Mouse (Mus musculus) lung, embryonic 15.5 days (tissue): ENCODE results near the gene Med21. TPM values are rescaled to one million over a fixed set of nuclear protein-coding genes. Genes with fewer than 3 reads are reported as not detected.

Experiments used
- ATAC-seq: fragments of 200-750 bp; cut with Nextera tagmentation; 2 replicates; pipeline ENCODE4 v1.8.0; 2017; ENCODE audit warnings: moderate number of reproducible peaks, borderline replicate concordance; ENCODE audit not compliant: low FRiP score, low TSS enrichment; ENCODE audit errors: extremely low read depth
- H3K27ac ChIP-seq: fragments of 300-500 bp; sonication (generic); 2 replicates; pipeline ENCODE4 v1.5.1; 2015; ENCODE audit warnings: moderate library complexity, mild to moderate bottlenecking, inconsistent platforms
- H3K27me3 ChIP-seq: fragments of 300-500 bp; sonication (generic); 2 replicates; pipeline ENCODE4 v1.6.1; 2015; ENCODE audit warnings: inconsistent platforms
- H3K36me3 ChIP-seq: fragments of 300-500 bp; sonication (generic); 2 replicates; pipeline ENCODE4 v1.6.1; 2015; ENCODE audit warnings: inconsistent platforms
- H3K4me1 ChIP-seq: fragments of 300-500 bp; sonication (generic); 2 replicates; pipeline ENCODE4 v1.6.1; 2015; ENCODE audit warnings: inconsistent platforms
- H3K4me2 ChIP-seq: fragments of 300-500 bp; sonication (generic); 2 replicates; pipeline ENCODE4 v1.6.1; 2015; ENCODE audit warnings: inconsistent platforms, mild to moderate bottlenecking, moderate library complexity
- H3K4me3 ChIP-seq: fragments of 300-500 bp; sonication (generic); 2 replicates; pipeline ENCODE4 v1.5.1; 2015; ENCODE audit warnings: mild to moderate bottlenecking, inconsistent platforms
- H3K9ac ChIP-seq: fragments of 300-500 bp; sonication (generic); 2 replicates; pipeline ENCODE4 v1.6.1; 2015; ENCODE audit warnings: inconsistent platforms
- H3K9me3 ChIP-seq: fragments of 300-500 bp; sonication (generic); 2 replicates; pipeline ENCODE4 v1.6.1; 2016; ENCODE audit warnings: inconsistent platforms
- WGBS: fragments of 180-500 bp; shearing (Covaris S2); methylation state at CpG from one replicate; pipeline ENCODE4 v1.1.7; 2015; 5-methylcytosine and 5-hydroxymethylcytosine counted together
- polyA plus RNA-seq: library from polyadenylated mRNA; unstranded; fragments of >200 nt; fragmentation: Nextera tagmentation; extraction: Ambion mirVana; gene quantifications from 2 replicates; pipeline ENCODE4 v1.2.1, GENCODE M21; 2015

Med21 gene
- polyA plus RNA-seq, 1 experiment from 2014 or later = 157 TPM

GRCm38 (mm10) chr6:146686463-146687196 is 44.3 kb downstream of the Med21 start:
- WGBS = 49% methylated on average over 5 of the region's 5 CpGs

GRCm38 (mm10) chr6:146688010-146688409 is 45.7 kb downstream of the Med21 start:
- H3K4me1 ChIP-seq = 0 out of 2 replicates have a peak, but pooled peaks cover 6% of the 10 kb centered on the region
- H3K27me3 ChIP-seq = no peaks in the 10 kb centered on the region
- 78% methylated on average over 7 of the region's 7 CpGs for WGBS
- H3K9me3 ChIP-seq = no peaks in the 10 kb centered on the region
- H3K27ac ChIP-seq = no peak overlapping the region
- no peak overlapping the region for H3K4me2 ChIP-seq
- no peak overlapping the region for H3K4me3 ChIP-seq
- H3K9ac ChIP-seq = no peak overlapping the region
- no peaks in the 10 kb centered on the region for H3K36me3 ChIP-seq
- no peak for ATAC-seq

More at GRCm38 (mm10) chr6:146686463-146687196, 44.3 kb downstream of the Med21 start:
- Histone ChIP-seq H3K9me3 (no peaks in the 10 kb centered on the region), H3K27me3 (no peaks in the 10 kb centered on the region), H3K4me2 (peak overlapping the region; percentile 28; the same call in 1 of the 2 replicates), H3K36me3 (no peaks in the 10 kb centered on the region), H3K4me1 (0 out of 2 replicates have a peak, but pooled peaks cover 6% of the 10 kb centered on the region), H3K4me3 (no peak overlapping the region), H3K27ac (peak overlapping the region; percentile 33; the same call in 1 of the 2 replicates), H3K9ac (no peak overlapping the region)
- ATAC-seq = peak; percentile 39; the same call in 1 of the 2 replicates

- Histone ChIP-seq H3K9me3 (no peaks in the 10 kb centered on the region), H3K4me1 (0 out of 2 replicates have a peak, but pooled peaks cover 6% of the 10 kb centered on the region), H3K36me3 (no peaks in the 10 kb centered on the region), H3K27me3 (no peaks in the 10 kb centered on the region), H3K4me2 (no peak overlapping the region), H3K9ac (no peak overlapping the region), H3K27ac (no peak overlapping the region), H3K4me3 (no peak overlapping the region)
- ATAC-seq = no peak
- 88% methylated on average over 5 of the region's 5 CpGs for WGBS
Measured at GRCm38 (mm10) chr6:146688861-146689260, 46.5 kb downstream of the Med21 start.

GRCm38 (mm10) chr6:146697767-146698166 is 55.4 kb downstream of the Med21 start:
- H3K36me3 ChIP-seq = no peaks in the 10 kb centered on the region
- no peak overlapping the region for H3K4me2 ChIP-seq
- no peak for ATAC-seq
- H3K27ac ChIP-seq = no peak overlapping the region
- no peaks in the 10 kb centered on the region for H3K9me3 ChIP-seq
- no peak overlapping the region for H3K9ac ChIP-seq
- WGBS = 76% methylated on average over 5 of the region's 5 CpGs
- no peaks in the 10 kb centered on the region for H3K27me3 ChIP-seq
- H3K4me1 ChIP-seq = peaks cover 6% of the 10 kb centered on the region; the same call in 1 of the 2 replicates
- no peak overlapping the region for H3K4me3 ChIP-seq

- 82% methylated on average over 4 of the region's 4 CpGs for WGBS
- no peaks in the 10 kb centered on the region for H3K36me3 ChIP-seq
- no peak overlapping the region for H3K4me2 ChIP-seq
- H3K27ac ChIP-seq = no peak overlapping the region
- H3K9me3 ChIP-seq = no peaks in the 10 kb centered on the region
- H3K9ac ChIP-seq = no peak overlapping the region
- H3K4me3 ChIP-seq = no peak overlapping the region
- ATAC-seq = no peak
- H3K4me1 ChIP-seq = peaks cover 6% of the 10 kb centered on the region; the same call in 1 of the 2 replicates
- H3K27me3 ChIP-seq = no peaks in the 10 kb centered on the region
Measured at GRCm38 (mm10) chr6:146698376-146698775, 56.0 kb downstream of the Med21 start.

Other genes with a start within 250 kb of the Med21 start
- gene Itpr2, start 140.3 kb upstream of the Med21 start, polyA plus RNA-seq = 15.3 and 18.8 TPM in 2 replicates
- gene Fgfr1op2, start 65.3 kb upstream of the Med21 start, polyA plus RNA-seq = 98.1 and 101 TPM in 2 replicates
- 66.1 and 77.9 TPM in 2 replicates for gene Ints13, start 64.7 kb upstream of the Med21 start, polyA plus RNA-seq
- gene Tm7sf3, start 277 bp downstream of the Med21 start, polyA plus RNA-seq = 28.2 and 29.9 TPM in 2 replicates
- 14.8 and 15.5 TPM in 2 replicates for gene Stk38l, start 82.4 kb downstream of the Med21 start, polyA plus RNA-seq
- 5.3 and 5.6 TPM in 2 replicates for gene Arntl2, start 153.5 kb downstream of the Med21 start, polyA plus RNA-seq
- not detected in 2 replicates for gene Smco2, start 207.6 kb downstream of the Med21 start, polyA plus RNA-seq
- gene Ppfibp1, start 245.9 kb downstream of the Med21 start, polyA plus RNA-seq = 45.9 and 52.3 TPM in 2 replicates